Mouse (Mus musculus) frontal cortex, adult 2 months (tissue): ENCODE measurements around the gene Atp23. TPM values are rescaled to one million over a fixed set of nuclear protein-coding genes. Genes with fewer than 3 reads are reported as not detected.

ENCODE experiments used
- DNase-seq, 2 experiments: peaks; one replicate each; pipeline ENCODE4 v3.0.0; 2022; ENCODE audit warnings: low spot score in 1 of 2; ENCODE audit errors: extremely low spot score in 1 of 2
- polyA plus RNA-seq: library from polyadenylated mRNA; depleted of rRNA; stranded (reverse); fragments of >200 nt; gene quantifications from 2 replicates; pipeline ENCODE4 v1.2.3, GENCODE M21; 2012; rRNA removed

Atp23 gene
- polyA plus RNA-seq = 9.5 and 10.7 TPM in 2 replicates

GRCm38 (mm10) chr10:126900821-126901487 lies at the start of gene Atp23:
Gene Atp23, minus strand, starts transcription at chr10:126901355.
- peak; percentile 66 to 93 for DNase-seq

- DNase-seq = no peak
Measured at GRCm38 (mm10) chr10:126950572-126950971, 49.4 kb upstream of the Atp23 start.

- DNase-seq = no peak
Measured at GRCm38 (mm10) chr10:126949824-126950223, 48.7 kb upstream of the Atp23 start.

GRCm38 (mm10) chr10:126945531-126945930 lies 44.4 kb upstream of the Atp23 start:
- DNase-seq = no peak

DNA sequence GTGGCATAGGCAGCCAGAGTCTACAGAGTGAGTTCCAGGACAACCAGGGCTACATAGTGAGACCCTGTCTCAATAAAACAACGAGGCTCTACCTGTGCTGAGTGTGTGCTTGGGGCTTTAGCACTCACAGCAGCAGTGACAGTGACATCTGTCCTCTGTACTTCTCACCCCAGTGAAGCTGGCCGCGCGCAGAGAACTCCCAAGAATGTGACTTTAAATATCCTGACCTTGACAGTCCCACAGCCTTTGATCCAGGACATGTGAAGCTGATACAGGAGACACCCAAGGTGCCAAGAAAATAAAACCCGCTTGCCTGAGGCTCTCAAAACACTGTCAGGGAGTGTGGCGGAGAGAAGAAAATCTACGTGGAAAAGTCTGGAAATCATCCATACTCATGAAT lies 39.8 kb upstream of the Atp23 start:
- DNase-seq = no peak

DNA sequence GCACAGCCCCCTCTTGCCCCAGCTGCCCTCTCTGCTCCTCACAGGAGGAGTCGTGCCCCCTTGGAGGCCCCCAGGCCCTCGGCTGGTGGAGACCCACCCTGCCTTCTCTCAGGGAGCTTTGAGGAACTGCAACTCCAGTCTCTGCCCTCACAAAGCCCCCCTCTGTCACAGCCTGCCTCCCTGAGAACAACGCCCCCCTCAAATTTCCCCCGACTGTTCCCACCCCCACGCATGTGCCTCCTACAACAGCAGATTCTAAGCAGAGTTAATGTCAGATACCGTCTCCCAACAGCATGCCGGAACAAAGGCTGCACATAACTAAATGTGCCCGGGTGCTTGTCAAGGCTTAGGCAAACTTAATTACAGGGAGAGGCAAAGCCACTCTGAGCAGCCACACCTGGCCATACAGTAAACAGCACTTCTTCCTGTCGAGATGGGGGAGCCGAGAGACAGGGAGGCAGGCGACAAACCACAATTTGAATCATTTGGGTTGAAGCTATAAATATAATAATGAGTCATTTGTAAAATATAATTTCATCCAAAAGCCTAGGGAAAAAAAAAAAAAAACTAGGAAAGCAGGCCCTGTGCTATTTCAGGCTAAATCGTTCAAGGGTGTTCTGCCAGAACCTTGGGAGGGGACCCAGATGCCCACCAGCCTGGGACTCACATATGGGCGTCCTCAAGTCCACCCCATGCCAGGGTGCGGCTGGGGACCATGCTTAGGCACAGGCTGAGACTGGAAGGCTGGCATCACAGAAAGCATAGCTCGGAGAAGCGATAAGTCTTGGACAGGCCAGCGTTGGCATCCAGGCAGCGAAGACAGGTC lies 34.6 kb upstream of the Atp23 start:
- peak; percentile 63 to 71 for DNase-seq

DNA sequence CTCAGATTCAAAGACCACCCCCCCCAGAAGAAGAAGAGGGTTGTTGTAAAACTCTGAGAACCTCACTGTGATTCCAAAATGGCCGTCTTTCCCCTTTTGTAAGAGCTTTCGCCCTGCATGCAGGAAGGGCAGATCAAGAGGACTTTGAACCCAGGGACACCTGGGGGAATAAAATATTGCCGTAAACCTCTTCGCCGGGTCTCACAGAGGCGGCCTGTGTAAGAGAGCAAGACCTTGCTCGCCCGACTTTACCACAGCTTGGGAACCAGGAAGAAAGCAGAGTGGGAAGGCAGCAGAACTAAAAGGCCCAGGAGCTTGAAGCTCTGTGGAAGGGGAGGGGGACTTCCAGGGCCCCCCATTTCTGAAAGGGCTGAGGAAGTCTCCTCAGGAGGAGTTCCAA lies 34.0 kb upstream of the Atp23 start:
- no peak for DNase-seq

DNA sequence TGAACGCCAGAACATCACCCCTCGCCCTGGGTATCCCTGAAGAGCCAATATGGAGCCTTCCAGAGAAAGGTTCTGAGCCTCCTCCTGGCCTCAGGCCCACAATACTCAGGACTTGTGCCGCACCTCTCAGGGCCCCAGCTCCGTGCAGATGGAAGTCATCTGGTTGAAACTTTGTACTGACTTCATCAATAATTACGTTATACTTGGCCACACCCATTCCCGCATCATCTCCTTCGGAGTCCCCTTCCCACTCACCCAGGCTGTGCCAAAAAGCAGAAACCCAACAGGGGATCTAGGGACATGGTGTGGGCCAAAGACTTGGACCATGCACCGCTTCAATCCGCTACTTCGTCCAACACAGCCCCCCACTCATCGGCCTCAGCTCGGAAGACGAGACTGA lies 33.4 kb upstream of the Atp23 start:
- no peak for DNase-seq

DNA sequence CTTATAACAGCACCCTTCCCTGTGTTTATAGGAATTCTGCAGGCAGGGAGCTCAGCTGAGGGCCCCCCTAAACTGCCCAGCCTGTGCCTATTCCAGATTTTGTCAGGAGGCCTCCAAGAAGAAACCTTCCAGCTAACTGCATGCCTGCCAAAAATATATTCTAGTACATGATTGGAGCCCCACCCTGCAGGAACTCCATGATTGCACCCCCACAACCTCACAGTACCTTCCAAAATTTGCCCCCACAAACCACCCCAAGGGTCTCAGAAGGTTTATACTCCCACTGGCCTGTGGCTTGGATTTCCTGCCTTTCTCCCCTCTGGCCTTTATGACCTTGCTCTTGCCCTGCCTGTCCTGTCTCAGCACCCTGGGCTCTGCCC lies 30.6 kb upstream of the Atp23 start:
- no peak for DNase-seq

GRCm38 (mm10) chr10:126931123-126931759 lies 30.1 kb upstream of the Atp23 start:
- DNase-seq = peak; percentile 50 to 65

DNA sequence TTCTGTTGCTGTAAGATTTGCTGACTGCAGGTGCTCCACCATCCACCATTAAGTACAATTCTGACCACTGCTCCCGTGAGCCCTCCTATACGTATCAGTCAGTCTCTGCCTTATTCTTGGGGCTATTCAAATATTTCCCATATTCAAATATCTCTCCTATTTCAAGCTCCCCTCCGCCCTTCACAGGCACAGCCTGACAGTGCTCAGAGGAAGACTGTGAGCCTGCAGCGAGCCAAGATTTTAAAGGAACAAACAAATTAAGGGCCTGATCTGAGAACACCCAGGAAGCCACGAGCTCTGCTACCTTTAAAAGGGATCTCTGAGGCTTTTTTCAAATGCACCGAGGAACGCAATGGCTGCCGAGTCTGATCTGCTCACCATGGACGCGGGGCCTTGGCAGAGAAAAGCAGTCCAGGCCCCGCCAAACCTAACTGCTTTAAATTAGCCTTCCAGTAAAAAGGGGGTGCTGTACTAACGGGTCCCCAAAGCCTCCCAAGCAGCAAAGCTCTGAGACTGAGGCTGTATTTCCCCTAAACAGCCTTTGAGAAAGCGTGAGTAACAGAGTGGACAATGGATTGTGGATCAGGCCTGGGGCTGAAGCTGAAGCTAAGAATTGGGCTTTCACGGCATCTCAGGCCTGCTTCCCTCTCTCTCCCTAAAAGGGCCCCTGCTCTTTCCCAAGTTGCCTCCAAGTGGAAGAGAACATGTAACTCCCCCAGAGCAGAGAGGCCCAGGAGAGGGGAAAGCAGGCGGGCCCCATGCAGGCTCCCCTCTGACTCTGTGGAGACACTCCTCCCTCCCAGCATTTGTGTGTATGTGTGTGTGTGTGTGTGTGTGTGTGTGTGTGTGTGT lies 29.3 kb upstream of the Atp23 start:
- DNase-seq = no peak

DNA sequence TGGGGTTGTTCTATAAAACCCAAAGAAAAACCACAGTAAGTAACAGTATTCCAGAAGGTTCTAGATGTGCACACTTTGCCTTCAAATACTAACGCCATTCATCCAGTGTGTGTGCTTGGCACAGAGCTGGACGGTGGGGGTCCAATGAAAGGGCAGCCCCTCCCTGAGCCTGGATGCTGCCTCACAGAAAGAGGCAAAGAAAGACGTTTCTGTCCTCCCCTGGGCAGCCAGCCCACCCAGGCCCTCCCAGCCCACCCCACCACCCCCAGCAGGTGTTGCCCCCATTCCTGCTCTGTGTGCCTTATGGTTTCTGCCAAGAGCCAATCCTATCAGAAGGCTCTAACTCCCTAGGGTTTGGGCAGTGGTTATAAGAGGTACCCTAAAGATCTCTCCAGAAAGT lies 28.4 kb upstream of the Atp23 start:
- DNase-seq = no peak

DNA sequence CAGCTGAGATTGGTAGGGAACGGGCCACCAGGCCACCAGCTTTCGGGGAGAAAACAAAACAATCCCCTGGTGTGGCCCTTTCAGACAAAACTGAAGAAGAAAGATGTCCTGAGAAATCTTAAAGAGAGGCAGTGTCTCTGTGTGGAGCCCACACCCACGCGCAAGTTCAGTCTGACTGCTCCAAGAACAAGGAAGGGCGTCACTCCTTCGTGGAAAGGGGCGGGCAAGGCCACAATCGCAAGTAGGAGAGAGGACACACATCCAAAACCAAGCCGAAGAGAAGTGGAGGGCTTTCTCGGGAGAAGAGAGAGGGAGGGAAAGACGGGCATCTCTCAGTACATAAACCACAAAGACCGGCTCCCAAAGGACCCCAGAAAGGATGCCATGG lies 27.7 kb upstream of the Atp23 start:
- DNase-seq = no peak

- DNase-seq = peak; percentile 56 to 87
Measured at GRCm38 (mm10) chr10:126928011-126928818, 27.1 kb upstream of the Atp23 start.

- DNase-seq = peak in 1 of 2 experiments; percentile 63
Measured at GRCm38 (mm10) chr10:126927101-126927961, 26.2 kb upstream of the Atp23 start.

- peak in 1 of 2 experiments; percentile 31 for DNase-seq
Measured at GRCm38 (mm10) chr10:126925391-126925790, 24.2 kb upstream of the Atp23 start.

DNA sequence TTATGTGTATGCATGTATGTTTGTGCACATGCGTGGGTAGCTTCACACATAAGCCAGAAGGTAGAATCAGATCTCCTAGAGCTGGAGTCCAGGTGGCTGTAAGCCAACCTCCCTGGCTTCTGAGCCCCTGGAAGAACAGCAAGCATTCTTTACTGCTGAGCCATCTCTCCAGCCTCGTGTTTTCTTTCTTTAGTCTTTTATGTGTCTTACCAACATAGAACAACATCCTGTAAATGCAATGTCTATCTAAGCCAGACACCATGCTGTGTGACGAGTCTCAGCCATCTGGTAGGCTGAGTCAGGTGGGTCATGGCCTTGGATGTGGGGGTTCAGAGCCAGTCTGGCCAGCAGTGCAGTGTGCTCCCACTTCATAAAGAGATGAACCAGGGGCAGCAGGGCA lies 22.9 kb upstream of the Atp23 start:
- DNase-seq = no peak

- DNase-seq = no peak
Measured at GRCm38 (mm10) chr10:126920220-126920619, 19.1 kb upstream of the Atp23 start.

DNA sequence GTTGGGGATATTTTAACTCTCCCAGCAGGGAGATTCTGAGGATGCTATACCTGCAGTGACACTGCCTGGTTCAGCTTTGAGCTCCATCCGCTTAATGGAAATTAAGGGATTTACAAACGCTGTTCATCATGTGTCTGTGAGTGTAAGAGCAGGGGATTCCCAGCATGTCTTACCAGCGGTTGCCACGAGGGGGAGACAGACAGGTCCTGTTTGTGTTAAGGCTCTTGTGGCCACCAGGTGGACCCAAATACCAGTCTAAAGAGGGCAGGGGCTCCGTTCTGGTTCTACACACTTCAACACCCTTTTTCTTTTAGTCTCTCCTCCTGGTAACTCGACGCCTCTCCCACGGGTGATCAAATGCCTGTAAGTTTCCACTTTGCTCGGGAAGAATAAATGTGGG lies 17.9 kb upstream of the Atp23 start:
- peak; percentile 74 to 98 for DNase-seq
